9 mouse cellular contexts compared by ENCODE assay signal in genomic region chr9:108065491-108066011, GRCm38 (mm10). TPM values are rescaled to one million over a fixed set of nuclear protein-coding genes. Genes with fewer than 3 reads are reported as not detected.
DNase-seq lines count a peak whose midpoint lies in the region; ATAC-seq lines count a peak whose summit lies in the region.
"Had no signal": no experiment of that assay in that cellular context is flagged by ENCODE, and none has a peak within 500 bp of the region (broad histone marks: within the 10 kb centered on the region; RNA-seq: fewer than 3 reads in every experiment).

No protein-coding gene starts in this region.

- H3K36me3 ChIP-seq in embryonic facial prominence, embryonic 11.5 days (replicated peaks; ENCODE audit: control insufficient read depth, insufficient read depth, low read depth, low read length) = no peaks in the 10 kb centered on the region; the same call in 1 of the 2 replicates
- H3K36me3 ChIP-seq in liver, embryonic 12.5 days = peaks cover 100% of the 10 kb centered on the region

- no peak overlapping the region for H3K4me3 ChIP-seq in embryonic facial prominence, embryonic 11.5 days (ENCODE audit: low read depth, low read length)
- no peak overlapping the region for H3K4me3 ChIP-seq in liver, embryonic 12.5 days

- WGBS in embryonic facial prominence, embryonic 11.5 days = 41% methylated on average over 5 of the region's 5 CpGs
- 35% methylated on average over 5 of the region's 5 CpGs for WGBS in liver, embryonic 12.5 days (ENCODE audit: insufficient replicate concordance)

- no peak overlapping the region for H3K4me2 ChIP-seq in embryonic facial prominence, embryonic 11.5 days (ENCODE audit: low read depth, low read length)
- H3K4me2 ChIP-seq in liver, embryonic 12.5 days = no peak overlapping the region

- no peak overlapping the region for H3K27ac ChIP-seq in embryonic facial prominence, embryonic 11.5 days (replicated peaks; ENCODE audit: low read depth, low read length)
- peak overlapping the region; percentile 23; the same call in 1 of the 2 replicates for H3K27ac ChIP-seq in liver, embryonic 12.5 days

- peak; percentile 75 to 90 for DNase-seq in adrenal gland, adult (ENCODE audit: inconsistent age in 2 of 2, low spot score in 1 of 2)
- DNase-seq in adrenal gland, postnatal 4 days (ENCODE audit: low spot score in 2 of 2) = no peak
- peak; percentile 49 to 50 for DNase-seq in urinary bladder, postnatal 36 days (ENCODE audit: low spot score in 2 of 2)
- DNase-seq in urinary bladder, postnatal 4 days (ENCODE audit: low spot score in 2 of 2) = no peak
- DNase-seq in embryonic facial prominence, embryonic 11.5 days (ENCODE audit: low spot score) = peak; percentile 73
- DNase-seq in induced T-regulatory cell, adult 2 months (ENCODE audit: low read depth) = peak; percentile 76
- peak; percentile 61 for DNase-seq in retina, postnatal 7 days (ENCODE audit: low read depth, low spot score)

- H3K27me3 ChIP-seq in embryonic facial prominence, embryonic 11.5 days (ENCODE audit: control insufficient read depth, insufficient read depth, low read length) = no peaks in the 10 kb centered on the region
- H3K27me3 ChIP-seq in liver, embryonic 12.5 days (replicated peaks) = no peaks in the 10 kb centered on the region

- H3K9ac ChIP-seq in embryonic facial prominence, embryonic 11.5 days (replicated peaks; ENCODE audit: low read length) = no peak overlapping the region
- no peak overlapping the region for H3K9ac ChIP-seq in liver, embryonic 12.5 days

- H3K9me3 ChIP-seq in embryonic facial prominence, embryonic 11.5 days (replicated peaks; ENCODE audit: control insufficient read depth, low read length) = no peaks in the 10 kb centered on the region
- H3K9me3 ChIP-seq in liver, embryonic 12.5 days (replicated peaks) = no peaks in the 10 kb centered on the region

- no peak for ATAC-seq in embryonic facial prominence, embryonic 11.5 days (replicated peaks; ENCODE audit: insufficient number of reproducible peaks, low FRiP score, low TSS enrichment, low read depth)
- peak; percentile 59 for ATAC-seq in liver, embryonic 12.5 days

- no peaks in the 10 kb centered on the region for H3K4me1 ChIP-seq in embryonic facial prominence, embryonic 11.5 days (ENCODE audit: control insufficient read depth, insufficient read depth, low read length)
- H3K4me1 ChIP-seq in liver, embryonic 12.5 days = peaks cover 54% of the 10 kb centered on the region

RNA-seq across cellular contexts. Expression of gene Amigo3, which starts 12.6 kb away (rescaled TPM):
- total RNA-seq in adrenal gland, postnatal 4 days (2021) = 1 to 10 TPM; 3.0 to 3.7 TPM
- 1.4 and 1.5 TPM in 2 replicates for polyA plus RNA-seq in embryonic facial prominence, embryonic 11.5 days (2014; fragmentation: Nextera tagmentation; extraction: Ambion mirVana)
- polyA plus RNA-seq in liver, embryonic 12.5 days (2016; fragmentation: Nextera tagmentation; extraction: Ambion mirVana) = 2.2 and 2.5 TPM in 2 replicates

RNA-seq across cellular contexts. Expression of gene Mst1, which starts 14.7 kb away (rescaled TPM):
- total RNA-seq in adrenal gland, postnatal 4 days (2021) = 10 to 100 TPM in 1 of 2 experiments, under 1 TPM in 1; 0.67 to 10.3 TPM
- polyA plus RNA-seq in embryonic facial prominence, embryonic 11.5 days (2014; fragmentation: Nextera tagmentation; extraction: Ambion mirVana) = 0.28 and 0.31 TPM in 2 replicates
- polyA plus RNA-seq in liver, embryonic 12.5 days (2016; fragmentation: Nextera tagmentation; extraction: Ambion mirVana) = 14.5 and 15.7 TPM in 2 replicates
- polyA plus RNA-seq: heart, embryonic 14.5 days had no signal

RNA-seq across cellular contexts. Expression of gene Gmppb, which starts 16.5 kb away (rescaled TPM):
- total RNA-seq in adrenal gland, postnatal 4 days (2021) = 10 to 100 TPM; 16.2 to 18.4 TPM
- 19.2 and 19.9 TPM in 2 replicates for polyA plus RNA-seq in embryonic facial prominence, embryonic 11.5 days (2014; fragmentation: Nextera tagmentation; extraction: Ambion mirVana)
- 22.1 and 22.6 TPM in 2 replicates for polyA plus RNA-seq in liver, embryonic 12.5 days (2016; fragmentation: Nextera tagmentation; extraction: Ambion mirVana)

RNA-seq across cellular contexts. Expression of gene Rnf123, which starts 17.6 kb away (rescaled TPM):
- total RNA-seq in adrenal gland, postnatal 4 days (2021) = 10 to 100 TPM; 73.2 to 76.8 TPM
- polyA plus RNA-seq in embryonic facial prominence, embryonic 11.5 days (2014; fragmentation: Nextera tagmentation; extraction: Ambion mirVana) = 22.0 and 23.5 TPM in 2 replicates
- polyA plus RNA-seq in liver, embryonic 12.5 days (2016; fragmentation: Nextera tagmentation; extraction: Ambion mirVana) = 96.6 and 101 TPM in 2 replicates

RNA-seq across cellular contexts. Expression of gene Apeh, which starts 28.9 kb away (rescaled TPM):
- 100 to 1,000 TPM in 1 of 2 experiments, 10 to 100 TPM in 1; 93.0 to 110 TPM for total RNA-seq in adrenal gland, postnatal 4 days (2021)
- 45.3 and 47.2 TPM in 2 replicates for polyA plus RNA-seq in embryonic facial prominence, embryonic 11.5 days (2014; fragmentation: Nextera tagmentation; extraction: Ambion mirVana)
- polyA plus RNA-seq in liver, embryonic 12.5 days (2016; fragmentation: Nextera tagmentation; extraction: Ambion mirVana) = 199 and 215 TPM in 2 replicates

Comparison
In these comparisons a context has a peak if more than half of its experiments do, and no peak if none do; other contexts are left out.
1. DNase-seq: peak in adrenal gland, adult (2 of 2), urinary bladder, postnatal 36 days (2 of 2), embryonic facial prominence, embryonic 11.5 days (single experiment), induced T-regulatory cell, adult 2 months (single experiment) and retina, postnatal 7 days (single experiment); none in adrenal gland, postnatal 4 days (0 of 2) and urinary bladder, postnatal 4 days (0 of 2).
2. RNA of gene Mst1, which starts 14.7 kb away (polyA plus RNA-seq): 14.5 to 15.7 TPM in liver, embryonic 12.5 days; 0.28 to 0.31 TPM in embryonic facial prominence, embryonic 11.5 days; every median in the first group is over 10 times any median in the second.